Mouse (Mus musculus): ENCODE measurements around the gene Dph3. TPM values are rescaled to one million over a fixed set of nuclear protein-coding genes. Genes with fewer than 3 reads are reported as not detected.
"Not testable (repeated sequence)": the region's sequence is repeated elsewhere in the genome, so short reads cannot be mapped to it uniquely, and the experiment has no call there.

Gene Dph3
- 36.7 and 41.9 TPM in 2 replicates for polyA plus RNA-seq (2012; rRNA removed)

DNA sequence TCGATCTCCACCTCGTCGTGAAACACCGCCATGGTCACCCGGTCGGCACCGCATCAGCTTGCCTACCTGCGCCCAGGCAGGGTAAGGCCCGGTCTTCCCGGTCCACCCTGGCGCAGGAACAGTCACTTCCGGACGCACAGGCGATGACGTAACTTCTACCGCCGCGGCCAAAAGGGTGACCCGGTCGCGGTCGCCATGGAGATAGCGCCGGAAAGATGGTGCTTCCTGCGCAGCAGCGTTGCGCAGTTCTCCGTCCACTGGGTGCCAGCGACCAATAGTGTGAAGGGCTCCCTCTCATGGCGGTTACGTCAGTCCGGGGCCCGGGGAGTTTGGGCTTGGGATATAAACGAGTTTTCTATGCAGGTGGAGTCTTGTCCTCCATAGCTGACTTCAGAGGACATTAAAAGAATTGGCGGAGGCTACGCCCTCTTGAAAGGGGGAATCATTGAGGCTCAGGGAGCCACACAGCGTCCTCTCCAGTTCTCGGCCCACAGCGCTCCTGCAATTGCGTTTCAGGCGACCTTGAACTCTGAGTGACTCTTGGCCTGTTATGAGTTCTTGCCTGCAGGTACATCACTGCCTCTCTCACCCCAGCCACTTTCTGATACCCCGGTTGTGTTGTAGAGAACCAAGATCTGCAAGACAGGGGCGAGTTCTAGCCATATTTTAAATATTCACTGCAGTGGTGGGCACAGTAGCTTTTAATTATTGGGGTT, at the start of gene Dph3:
Gene Dph3, minus strand, starts transcription at position 244 of the 716 bp plus-strand sequence.
- DNase-seq (ENCODE audit: low read depth) = peak; percentile 83

DNA sequence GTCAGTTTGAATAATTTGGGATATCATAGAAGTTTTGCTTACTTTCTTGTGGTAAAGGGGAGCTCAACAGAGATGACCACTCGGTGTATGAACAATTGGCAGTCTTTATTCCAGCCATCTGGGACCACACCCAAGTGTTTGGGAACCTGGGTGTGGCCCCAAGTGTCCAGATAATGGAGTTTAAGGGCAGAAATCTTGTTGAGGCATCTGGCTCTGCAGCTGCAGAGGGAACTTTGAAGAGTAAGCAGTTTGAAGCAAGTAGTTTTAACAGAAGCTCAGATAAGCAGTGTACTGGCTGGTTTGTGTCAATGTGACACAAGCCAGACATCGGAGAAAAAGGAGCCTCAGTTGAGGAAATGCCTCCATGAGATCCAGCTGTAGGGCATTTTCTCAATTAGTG, 48.8 kb upstream of the Dph3 start:
- no peak for DNase-seq (ENCODE audit: low read depth)

DNA sequence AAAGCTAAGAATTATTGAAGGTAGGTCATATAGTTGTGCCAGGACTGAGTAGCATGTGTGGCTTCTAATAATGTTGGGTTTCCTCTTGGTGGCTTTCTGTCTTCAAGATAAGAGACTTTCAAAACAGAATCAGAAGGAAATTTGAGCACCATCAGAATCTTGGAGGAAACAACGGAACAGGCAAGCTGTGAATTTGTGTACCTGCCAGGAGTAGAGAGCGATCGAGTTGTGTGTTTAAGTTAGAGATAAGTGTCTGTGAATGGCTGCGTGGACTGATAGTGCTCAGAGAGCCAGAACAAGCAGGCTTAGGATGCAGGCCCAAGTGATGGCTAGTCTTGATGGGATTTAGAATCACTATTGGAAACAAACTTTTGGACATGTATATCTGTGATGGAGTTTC, 46.3 kb upstream of the Dph3 start:
- no peak for DNase-seq (ENCODE audit: low read depth)

DNA sequence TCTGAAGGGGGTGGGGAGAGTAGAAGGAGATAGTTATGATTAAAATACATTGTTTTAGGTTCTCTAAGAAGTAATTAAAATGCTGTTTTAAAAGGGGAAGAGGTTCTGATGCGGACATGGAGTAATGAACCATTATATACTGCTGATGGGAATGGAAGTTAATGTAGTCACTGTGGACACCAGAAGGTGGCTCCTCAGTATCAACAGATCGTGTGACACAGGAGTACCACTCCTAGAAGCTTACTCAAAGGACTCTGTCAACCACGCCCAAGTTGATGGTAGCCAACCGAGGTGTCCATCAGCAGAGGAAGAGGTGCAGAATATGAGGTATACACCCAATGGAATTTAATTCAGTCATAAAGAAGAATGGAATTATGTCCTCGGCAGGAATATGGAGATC, 42.9 kb upstream of the Dph3 start:
- DNase-seq (ENCODE audit: low read depth) = no peak

DNA sequence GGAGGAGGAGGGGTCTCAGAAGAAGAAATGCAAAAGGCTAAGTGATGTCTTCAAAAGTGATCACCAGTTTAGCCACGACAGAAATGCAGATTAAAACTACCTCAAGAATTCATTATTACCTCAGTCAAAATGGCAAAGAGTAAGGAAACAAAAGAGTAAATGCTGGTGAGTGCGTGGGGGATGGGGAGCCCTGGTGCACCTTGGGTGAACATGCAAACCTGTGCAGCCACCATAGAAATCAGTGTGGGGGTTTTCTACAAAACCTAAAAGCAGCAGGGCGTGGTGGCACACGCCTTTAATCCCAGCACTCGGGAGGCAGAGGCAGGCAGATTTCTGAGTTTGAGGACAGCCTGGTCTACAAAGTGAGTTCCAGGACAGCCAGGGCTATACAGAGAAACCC, 39.7 kb upstream of the Dph3 start:
- not testable (repeated sequence) for DNase-seq (ENCODE audit: low read depth)

DNA sequence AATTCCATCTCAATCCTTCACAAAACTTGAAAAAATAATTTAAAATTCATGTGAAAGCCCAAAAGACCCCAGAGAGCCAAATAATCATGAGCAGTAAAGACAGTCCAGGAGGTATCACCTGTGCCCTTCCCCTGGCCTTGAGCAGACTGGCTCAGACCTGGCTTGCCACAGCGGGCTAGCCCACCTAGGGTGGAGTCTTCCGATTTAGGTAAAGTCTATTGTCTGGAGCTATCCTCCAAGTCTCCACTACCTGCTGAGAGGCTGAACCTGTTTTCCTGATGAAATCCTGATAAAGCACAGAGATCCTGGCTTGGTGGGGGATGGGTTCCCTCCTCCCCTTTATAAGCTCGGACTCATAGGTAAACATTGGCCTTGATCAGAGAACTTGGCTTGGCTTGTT, 38.7 kb upstream of the Dph3 start:
- DNase-seq (ENCODE audit: low read depth) = no peak

DNA sequence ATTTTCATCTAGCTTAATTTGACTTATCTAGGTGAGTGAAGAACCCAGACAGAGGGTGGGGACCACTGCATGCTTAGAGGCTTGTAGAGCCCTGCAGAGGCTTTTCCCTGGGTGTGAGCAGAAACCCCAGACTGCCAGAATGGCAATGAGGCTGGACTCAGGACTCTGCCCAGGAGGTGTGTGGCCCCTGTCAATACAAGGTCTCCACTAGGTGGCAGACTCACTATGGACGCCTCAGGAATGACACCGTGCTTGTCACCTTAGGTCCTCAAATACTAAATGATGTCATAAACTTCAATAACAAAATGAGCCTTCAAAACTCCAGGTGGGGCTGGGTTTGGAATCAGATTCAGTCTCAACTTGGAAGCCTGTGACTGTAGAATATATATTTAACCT, 36.4 kb upstream of the Dph3 start:
- no peak for DNase-seq (ENCODE audit: low read depth)

DNA sequence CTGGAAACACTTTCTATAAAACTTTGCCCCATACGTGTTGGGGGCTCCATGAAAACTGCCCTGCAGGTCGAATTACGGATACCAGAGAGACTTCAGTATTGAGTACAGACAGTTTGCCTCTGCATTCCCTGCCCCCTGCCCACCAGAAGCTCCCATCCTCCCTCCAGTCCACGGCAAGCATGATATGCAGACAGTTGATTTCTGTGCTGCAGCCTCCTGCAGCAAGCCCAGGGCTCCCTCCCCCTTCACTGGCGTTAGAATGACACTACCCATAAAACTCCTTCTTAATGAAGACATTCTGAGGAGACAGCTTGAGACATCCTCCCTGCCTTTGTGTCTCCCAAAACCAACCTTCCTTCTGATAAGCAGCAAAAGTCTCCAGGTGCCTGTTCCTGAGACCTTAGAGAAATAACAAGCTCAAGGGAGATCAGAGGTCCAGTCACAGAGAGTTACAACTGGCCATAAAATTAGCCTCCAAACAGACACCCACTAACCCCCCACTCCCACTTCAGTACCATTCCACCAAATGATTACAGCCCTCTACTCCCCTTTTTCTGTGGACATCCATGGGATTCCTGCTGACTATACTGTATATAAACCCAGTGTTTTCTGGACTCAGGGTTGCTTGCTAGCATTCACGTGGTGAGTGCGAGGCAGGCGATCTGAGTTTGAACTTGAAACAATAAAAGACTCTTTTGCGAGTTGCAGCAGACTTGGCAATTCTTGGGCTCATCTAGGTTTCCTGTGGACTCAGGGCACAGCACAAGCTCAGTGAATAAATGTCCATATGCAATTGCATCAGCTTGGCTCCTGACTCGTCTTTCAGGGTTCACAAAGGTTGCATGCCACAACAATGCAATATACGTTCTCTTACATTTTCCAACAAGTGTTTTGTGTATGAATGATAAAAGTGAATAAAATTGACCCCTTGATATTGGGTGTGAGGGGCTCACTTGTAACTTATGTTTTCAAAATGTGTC, 35.7 kb upstream of the Dph3 start:
- DNase-seq (ENCODE audit: low read depth) = peak; percentile 8

DNA sequence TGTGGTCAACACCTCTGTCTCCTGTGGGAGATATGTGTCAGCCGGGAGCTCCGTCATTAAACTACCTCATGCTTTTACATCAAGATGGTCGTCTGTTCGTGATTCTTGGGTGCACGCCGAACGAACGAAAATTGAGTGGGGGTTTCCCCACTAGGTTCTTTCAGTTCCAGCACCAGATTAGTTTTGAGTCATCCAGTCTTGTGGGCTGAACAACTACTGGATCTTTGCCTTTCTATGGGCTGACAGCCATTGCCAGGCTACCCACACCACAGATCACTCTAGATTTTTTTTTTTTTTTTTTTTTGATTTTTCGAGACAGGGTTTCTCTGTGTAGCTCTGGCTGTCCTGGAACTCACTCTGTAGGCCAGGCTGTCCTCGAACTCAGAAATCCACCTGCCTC, 26.6 kb upstream of the Dph3 start:
- DNase-seq (ENCODE audit: low read depth) = not testable (repeated sequence)

DNA sequence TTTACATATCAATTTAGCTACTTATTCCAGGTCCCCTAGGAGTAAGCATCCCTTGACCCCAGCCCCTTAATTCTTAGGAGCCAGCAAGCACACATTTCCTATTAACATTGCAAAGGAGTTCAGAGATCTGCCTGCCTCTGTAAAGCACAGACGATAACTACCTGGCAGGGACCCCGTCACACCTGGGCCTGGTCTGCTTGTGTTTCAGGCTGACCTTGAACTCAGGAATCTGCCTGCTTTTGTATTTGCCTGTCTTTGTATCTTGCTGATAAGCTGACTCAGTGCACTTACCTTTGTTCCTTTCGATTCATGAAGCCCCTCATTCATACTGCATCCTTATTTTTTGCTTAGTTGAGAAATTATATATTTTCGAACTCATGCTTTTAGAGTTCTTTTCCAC, 21.4 kb upstream of the Dph3 start:
- no peak for DNase-seq (ENCODE audit: low read depth)

DNA sequence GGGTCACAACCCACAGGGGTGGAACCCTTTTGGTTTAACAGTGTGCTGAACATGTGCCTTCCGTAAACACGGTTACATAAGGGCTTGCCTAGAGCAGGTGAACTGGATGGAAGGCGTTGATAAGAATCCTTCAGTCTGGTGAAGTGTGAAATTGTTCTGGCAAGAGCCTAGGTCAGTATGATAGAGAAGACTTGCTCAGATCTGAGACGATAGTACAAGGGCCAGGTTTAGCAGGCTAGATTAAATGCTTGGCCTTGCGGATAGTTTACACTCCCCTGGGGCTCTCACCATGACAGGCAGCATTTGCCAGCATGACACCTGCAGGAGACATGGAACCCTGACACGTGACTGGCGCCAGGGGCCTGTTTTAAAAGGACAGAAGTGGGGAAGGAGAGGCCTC, 20.1 kb upstream of the Dph3 start:
- DNase-seq (ENCODE audit: low read depth) = no peak

DNA sequence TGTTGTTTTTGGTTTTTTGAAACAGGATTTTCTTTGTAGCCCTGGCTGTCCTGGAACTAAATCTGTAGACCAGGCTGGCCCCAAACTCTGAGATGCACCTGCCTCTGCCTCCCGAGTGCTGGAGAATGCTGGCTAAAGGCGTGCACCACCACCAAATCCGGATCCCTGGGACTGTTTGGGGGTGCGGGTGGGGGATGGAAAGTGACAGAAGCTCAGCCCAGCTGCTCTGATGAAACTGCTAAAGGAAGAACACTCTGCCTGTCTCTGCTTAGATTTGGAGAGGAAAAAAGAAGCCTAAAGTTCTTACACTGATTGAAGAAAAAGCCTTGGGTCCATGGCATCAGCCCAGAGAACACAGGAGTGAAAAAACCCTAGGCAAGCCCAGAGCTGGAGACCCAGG, 18.0 kb upstream of the Dph3 start:
- no peak for DNase-seq (ENCODE audit: low read depth)

DNA sequence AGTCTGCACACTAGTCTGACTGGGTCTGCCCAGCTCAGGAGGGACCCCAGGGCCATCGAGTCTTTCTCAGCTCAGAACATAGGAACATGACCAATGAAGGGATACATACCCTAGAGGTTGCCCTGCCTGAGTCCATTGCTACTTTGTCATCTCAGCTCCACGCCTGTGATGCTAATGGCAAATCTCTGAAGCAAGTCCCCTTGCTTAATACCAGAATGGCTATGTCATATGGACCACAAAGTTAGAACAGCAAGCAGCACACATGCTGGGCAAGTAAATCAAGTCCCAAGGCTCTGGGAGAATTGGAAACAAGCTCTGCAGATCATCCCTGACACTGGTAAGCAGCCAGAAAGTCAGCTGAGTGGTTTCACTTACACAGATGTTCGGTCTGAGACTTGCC, 13.4 kb upstream of the Dph3 start:
- no peak for DNase-seq (ENCODE audit: low read depth)

DNA sequence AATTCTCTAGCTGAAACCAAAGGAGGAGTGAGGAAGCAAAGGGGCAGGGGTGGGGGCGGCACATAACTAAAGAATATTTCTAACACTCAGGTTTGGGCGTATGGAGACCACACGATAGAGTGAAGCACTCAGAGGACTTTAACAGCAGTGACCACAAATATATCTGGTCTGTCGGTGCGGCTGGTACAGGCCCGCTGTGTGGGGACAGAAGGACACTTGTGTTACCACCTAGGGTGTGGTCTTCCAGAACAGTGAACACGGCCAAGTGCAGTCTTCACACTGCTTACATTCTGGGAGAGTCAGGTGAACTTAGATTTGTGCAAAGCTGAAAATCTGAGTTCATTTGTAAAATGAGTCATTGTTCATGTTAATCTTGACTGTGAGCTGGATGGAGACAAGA, 12.2 kb upstream of the Dph3 start:
- DNase-seq (ENCODE audit: low read depth) = no peak

DNA sequence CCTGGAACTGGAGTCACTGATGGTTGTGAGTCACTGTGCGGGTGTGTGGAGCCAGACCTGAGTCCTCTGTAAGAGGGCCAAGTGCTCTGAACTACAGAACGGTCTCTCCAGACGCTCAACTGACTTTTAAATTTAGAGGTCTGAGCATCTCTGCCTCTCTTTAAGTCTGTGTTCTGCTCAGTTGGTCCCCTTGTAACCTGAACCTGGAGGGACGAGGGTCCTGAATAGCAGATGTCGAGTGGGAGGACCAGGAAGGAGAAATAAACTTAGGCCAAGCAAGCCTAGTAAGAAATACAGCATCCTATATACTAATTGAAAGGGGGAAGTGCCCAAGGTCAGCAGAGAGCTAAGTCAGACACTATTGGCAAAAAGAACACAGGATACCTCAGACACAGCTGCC, 11.2 kb upstream of the Dph3 start:
- DNase-seq (ENCODE audit: low read depth) = no peak

DNA sequence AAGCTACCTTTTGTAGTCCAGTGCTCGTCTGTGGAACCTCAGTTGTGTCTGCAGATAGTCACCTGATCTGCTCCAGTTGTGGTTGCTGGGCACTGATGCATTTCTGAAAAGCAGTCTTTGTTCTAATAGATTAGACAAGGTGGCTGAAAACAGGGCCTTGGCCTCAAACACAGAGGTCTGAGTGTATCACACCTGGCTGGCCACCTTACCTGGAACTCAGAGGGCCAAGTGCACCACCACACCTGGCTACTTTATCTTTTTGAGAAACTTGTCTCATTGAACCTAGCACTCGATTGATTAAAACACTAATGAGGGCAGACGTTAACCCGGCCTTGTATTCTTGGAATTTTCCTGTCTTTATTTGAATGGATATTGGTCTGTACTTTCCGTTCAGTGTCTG, 10.1 kb upstream of the Dph3 start:
- no peak for DNase-seq (ENCODE audit: low read depth)

DNA sequence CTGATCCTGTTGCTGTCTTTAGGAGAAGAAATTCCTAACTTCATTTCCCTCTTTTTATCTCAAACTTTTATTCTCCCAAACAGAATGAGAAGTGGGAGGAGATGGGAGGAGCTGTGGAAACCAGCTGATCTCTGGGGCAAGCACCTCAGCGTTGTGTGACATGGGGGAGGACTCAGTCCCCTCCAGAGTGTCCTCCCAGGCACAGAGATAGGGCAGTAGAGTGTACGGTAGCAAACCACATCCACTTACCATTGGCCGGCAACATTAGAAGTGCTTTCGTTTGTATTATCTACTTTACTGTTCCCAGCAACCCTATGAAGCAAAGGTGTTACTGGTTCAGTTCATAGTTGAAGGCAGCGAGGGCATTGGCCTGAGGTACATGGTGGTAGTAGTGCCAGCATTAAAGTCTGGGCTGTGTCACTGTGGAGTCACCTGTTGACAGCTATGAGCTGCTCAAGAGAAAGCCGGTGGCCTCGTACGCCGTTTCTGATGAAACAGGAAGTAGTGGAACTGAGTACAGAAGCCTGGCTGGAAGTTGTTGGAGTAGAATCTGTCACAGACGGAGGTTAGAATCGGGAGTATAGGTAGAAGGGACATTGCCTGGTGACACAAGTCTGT, 8.1 kb upstream of the Dph3 start:
- no peak for DNase-seq (ENCODE audit: low read depth)

DNA sequence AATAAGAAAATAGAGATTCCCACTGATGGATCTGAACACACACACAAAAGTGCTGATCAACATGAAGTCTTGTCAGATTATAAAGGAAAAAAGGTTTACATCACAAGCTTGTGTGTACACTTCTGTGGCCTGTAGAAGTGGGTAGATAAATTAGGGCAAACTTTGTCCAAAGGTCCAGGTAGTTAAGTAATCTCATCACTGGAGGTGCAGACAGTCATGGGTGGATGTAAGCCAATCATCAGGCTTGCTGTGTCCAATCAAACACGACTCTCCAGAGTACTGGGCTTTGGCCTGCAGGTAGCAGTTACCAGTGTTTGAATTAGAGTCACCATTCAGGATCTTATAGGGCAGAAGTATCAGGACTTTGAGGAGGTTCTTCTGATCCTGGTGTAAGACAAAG, 7.5 kb upstream of the Dph3 start:
- DNase-seq (ENCODE audit: low read depth) = no peak

DNA sequence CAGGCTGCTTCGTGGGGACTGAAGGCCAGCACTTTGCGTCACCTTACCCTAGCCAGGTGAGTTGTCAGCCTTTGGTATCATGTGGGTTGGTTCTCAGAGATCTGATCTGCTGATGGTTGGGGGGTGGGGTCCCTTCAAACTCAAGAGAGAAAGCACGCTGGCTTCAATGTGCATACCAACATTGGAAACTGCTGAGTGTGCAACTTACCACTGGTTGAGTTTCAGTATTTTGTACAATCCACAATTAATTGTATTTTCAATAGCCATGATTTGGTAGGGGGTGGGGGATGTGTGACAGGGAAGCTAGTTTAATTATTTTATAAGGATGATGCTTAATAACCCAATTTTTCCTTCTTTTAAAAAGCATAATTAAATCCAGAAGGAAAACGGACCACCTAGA, 6.2 kb upstream of the Dph3 start:
- DNase-seq (ENCODE audit: low read depth) = no peak

DNA sequence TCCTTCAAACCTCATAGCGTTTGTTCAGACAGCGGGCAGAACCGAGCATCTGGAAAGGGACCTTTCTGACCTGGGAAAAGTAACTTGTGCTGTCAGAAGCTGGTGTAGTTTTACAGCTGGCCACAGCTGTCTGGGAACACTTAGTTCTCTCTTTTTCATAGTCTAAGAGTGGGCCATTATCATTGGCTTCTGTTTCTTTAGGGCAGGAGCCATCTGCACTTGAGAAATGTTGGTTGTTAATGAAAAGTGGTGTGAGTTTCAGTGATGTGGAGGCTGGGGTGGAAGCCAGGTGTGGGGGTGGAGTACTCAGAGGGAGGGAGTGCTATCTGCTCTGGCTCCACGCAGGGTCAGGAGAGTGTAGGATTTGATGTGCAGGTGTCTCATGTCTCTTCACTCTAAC, 5.6 kb upstream of the Dph3 start:
- no peak for DNase-seq (ENCODE audit: low read depth)

DNA sequence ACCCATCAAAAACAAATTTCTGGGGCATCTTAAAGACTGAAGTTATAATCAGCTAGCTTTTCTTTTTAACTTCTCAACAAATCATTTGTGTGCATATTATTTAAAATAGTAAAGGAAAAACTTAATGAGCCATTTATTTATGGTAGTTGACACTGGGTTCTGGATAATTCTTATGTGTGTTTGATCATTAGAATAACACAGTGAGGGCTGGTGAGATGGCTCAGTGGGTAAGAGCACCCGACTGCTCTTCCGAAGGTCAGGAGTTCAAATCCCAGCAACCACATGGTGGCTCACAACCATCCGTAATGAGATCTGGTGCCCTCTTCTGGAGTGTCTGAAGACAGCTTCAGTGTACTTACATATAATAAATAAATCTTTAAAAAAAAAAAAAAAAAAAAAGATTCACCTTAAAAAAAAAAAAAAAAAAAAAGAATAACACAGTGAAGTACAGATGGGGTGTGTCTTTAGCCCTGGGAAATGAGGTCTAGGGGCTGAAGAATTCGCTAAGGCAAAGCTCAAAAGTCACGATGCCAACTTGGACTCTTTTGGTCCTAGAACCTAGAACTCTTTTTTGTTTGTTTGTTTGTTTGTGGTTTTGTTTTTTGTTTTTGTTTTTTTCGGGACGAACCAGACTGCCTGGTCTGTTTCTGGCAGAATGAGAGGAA, 2.2 kb upstream of the Dph3 start:
- DNase-seq (ENCODE audit: low read depth) = not testable (repeated sequence)

DNA sequence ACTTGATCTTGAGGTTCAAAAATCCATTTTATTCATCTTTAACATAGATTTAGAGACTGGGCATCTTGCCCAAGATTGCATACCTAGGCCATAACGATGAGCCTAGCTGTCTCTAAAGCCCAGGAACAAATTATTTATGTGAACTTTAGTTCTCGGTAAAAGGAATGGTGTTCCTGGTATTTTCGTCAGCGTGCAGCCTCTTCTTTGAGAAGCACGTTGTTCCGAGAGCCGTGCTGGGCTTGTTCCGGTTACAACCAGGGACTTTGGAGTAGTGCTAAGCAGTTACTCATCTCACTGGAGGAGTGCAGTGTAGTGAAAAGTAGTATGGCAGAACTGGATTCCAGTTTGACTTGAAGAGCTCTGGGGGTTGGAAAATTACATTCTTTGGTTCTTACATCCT, 697 bp upstream of the Dph3 start:
- DNase-seq (ENCODE audit: low read depth) = no peak
